Comparison of ENCODE assay signal across 17 mouse cellular contexts in the genomic region with DNA sequence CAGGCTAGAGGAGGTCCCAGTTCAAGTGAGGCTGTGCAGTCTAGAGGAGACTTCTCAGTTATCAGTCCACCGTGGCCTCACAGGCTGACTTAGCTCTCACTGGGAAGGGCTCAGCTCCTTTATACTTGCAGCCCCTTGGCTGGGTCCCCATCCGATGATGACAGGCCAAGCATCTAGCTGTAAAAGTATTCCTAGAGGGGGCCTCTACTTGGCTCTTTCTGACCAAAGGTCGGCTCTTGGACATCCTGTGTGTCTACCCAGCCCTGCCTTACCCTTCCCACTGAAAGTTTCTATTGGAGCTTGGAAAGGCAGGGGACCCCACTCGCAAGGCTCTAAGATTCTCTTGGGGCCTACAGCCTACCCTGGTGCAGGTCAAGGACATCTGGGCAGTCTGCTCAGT. TPM values are rescaled to one million over a fixed set of nuclear protein-coding genes. Genes with fewer than 3 reads are reported as not detected.
DNase-seq lines count a peak whose midpoint lies in the region; ATAC-seq and TF ChIP-seq lines count a peak whose summit lies in the region.
"Had no signal": no experiment of that assay in that cellular context is flagged by ENCODE, and none has a peak within 500 bp of the region (broad histone marks: within the 10 kb centered on the region; RNA-seq: fewer than 3 reads in every experiment).

No protein-coding gene starts in this region.

- no peak overlapping the region for H3K4me2 ChIP-seq in hindbrain, postnatal 0 days (ENCODE audit: low read depth, low read length)
- H3K4me2 ChIP-seq: embryonic facial prominence, embryonic 12.5 days; forebrain, embryonic 15.5 days; heart, embryonic 13.5 days; hindbrain, embryonic 15.5 days had no signal

- DNase-seq in cerebellum, adult 9-11 months: peak; percentile 35
- no peak for DNase-seq in cerebellum, postnatal 36 days
- DNase-seq in hindbrain, postnatal 0 days (ENCODE audit: low spot score): no peak
- DNase-seq in hindbrain, embryonic 10.5 days (ENCODE audit: low spot score): no peak
- peak; percentile 41 for DNase-seq in testis, postnatal 10 days (ENCODE audit: low spot score)
- no peak for DNase-seq in testis, postnatal 14 days (ENCODE audit: low spot score)
- DNase-seq in gastrocnemius, postnatal 36 days: no peak
- DNase-seq: adrenal gland, adult 2 months; adrenal gland, postnatal 36 days; heart, postnatal 36 days; kidney, adult 8-10 months had no signal

- no peak overlapping the region for H3K27ac ChIP-seq in hindbrain, postnatal 0 days
- no peak overlapping the region for H3K27ac ChIP-seq in hindbrain, embryonic 10.5 days
- H3K27ac ChIP-seq: embryonic facial prominence, embryonic 12.5 days; forebrain, embryonic 15.5 days; heart, embryonic 13.5 days; hindbrain, embryonic 15.5 days had no signal

- TF ChIP-seq CTCF in hindbrain, postnatal 0 days (IDR thresholded peaks at IDR 0.05; ENCODE audit: low read depth): no peak

- no peaks in the 10 kb centered on the region for H3K9me3 ChIP-seq in hindbrain, postnatal 0 days (ENCODE audit: low read length)
- H3K9me3 ChIP-seq in hindbrain, embryonic 10.5 days: no peaks in the 10 kb centered on the region
- H3K9me3 ChIP-seq: embryonic facial prominence, embryonic 12.5 days; forebrain, embryonic 15.5 days; heart, embryonic 13.5 days; hindbrain, embryonic 15.5 days had no signal

- H3K36me3 ChIP-seq in hindbrain, postnatal 0 days (ENCODE audit: insufficient read depth, low read length): no peaks in the 10 kb centered on the region
- H3K36me3 ChIP-seq in hindbrain, embryonic 10.5 days: peaks cover 69% of the 10 kb centered on the region

- intact Hi-C loops in gastrocnemius, postnatal 36 days (cut with DNase I): no loop called here

- 0 out of 2 replicates have a peak overlapping the region, but pooled peaks have one; percentile 5 for H3K9ac ChIP-seq in hindbrain, postnatal 0 days (replicated peaks; ENCODE audit: low read length)
- H3K9ac ChIP-seq: embryonic facial prominence, embryonic 12.5 days; forebrain, embryonic 15.5 days; heart, embryonic 13.5 days; hindbrain, embryonic 15.5 days had no signal

- WGBS in hindbrain, postnatal 0 days: 93% methylated on average over 4 of the region's 4 CpGs
- WGBS in hindbrain, embryonic 10.5 days: 93% methylated on average over 4 of the region's 4 CpGs

- no peak overlapping the region for H3K4me3 ChIP-seq in hindbrain, postnatal 0 days (ENCODE audit: low read length)
- H3K4me3 ChIP-seq in hindbrain, embryonic 10.5 days: no peak overlapping the region
- H3K4me3 ChIP-seq: embryonic facial prominence, embryonic 12.5 days; forebrain, embryonic 15.5 days; heart, embryonic 13.5 days; hindbrain, embryonic 15.5 days had no signal

- H3K27me3 ChIP-seq in hindbrain, postnatal 0 days (ENCODE audit: insufficient read depth, low read length): 0 out of 2 replicates have a peak, but pooled peaks cover 2% of the 10 kb centered on the region
- H3K27me3 ChIP-seq in hindbrain, embryonic 10.5 days (ENCODE audit: insufficient read depth, poor library complexity, severe bottlenecking): peaks cover 9% of the 10 kb centered on the region

- H3K4me1 ChIP-seq in hindbrain, postnatal 0 days (ENCODE audit: insufficient read depth, low read length): peaks cover 17% of the 10 kb centered on the region
- peaks cover 36% of the 10 kb centered on the region for H3K4me1 ChIP-seq in hindbrain, embryonic 10.5 days (replicated peaks)

- ATAC-seq in hindbrain, postnatal 0 days: no peak
- ATAC-seq: forebrain, embryonic 15.5 days; inflammation-experienced regulatory T-cells, adult 6 months had no signal

RNA-seq across cellular contexts. Expression of gene Mamdc4, which starts 3.4 kb away (rescaled TPM):
- 1.2 and 2.5 TPM in 2 replicates for total RNA-seq in hindbrain, postnatal 0 days (2014; rRNA removed)
- 1.2 and 2.0 TPM in 2 replicates for polyA plus RNA-seq in hindbrain, postnatal 0 days (2015; fragmentation: Nextera tagmentation; extraction: Ambion mirVana)
- 1.4 and 3.8 TPM in 2 replicates for polyA plus RNA-seq in hindbrain, embryonic 10.5 days (2016; fragmentation: Nextera tagmentation; extraction: Ambion mirVana)
- total RNA-seq in gastrocnemius, postnatal 36 days (2021): 1 to 10 TPM in 1 of 2 experiments, under 1 TPM in 1; 0.74 to 4.7 TPM

RNA-seq across cellular contexts. Expression of gene Phpt1, which starts 3.8 kb away (rescaled TPM):
- total RNA-seq in hindbrain, postnatal 0 days (2014; rRNA removed): 35.4 and 48.2 TPM in 2 replicates
- 232 and 242 TPM in 2 replicates for polyA plus RNA-seq in hindbrain, postnatal 0 days (2015; fragmentation: Nextera tagmentation; extraction: Ambion mirVana)
- 163 and 189 TPM in 2 replicates for polyA plus RNA-seq in hindbrain, embryonic 10.5 days (2016; fragmentation: Nextera tagmentation; extraction: Ambion mirVana)
- total RNA-seq in gastrocnemius, postnatal 36 days (2021): 10 to 100 TPM; 50.2 to 53.9 TPM

RNA-seq across cellular contexts. Expression of gene Ajm1, which starts 10.3 kb away (rescaled TPM):
- total RNA-seq in hindbrain, postnatal 0 days (2014; rRNA removed): 22.4 and 29.1 TPM in 2 replicates
- polyA plus RNA-seq in hindbrain, postnatal 0 days (2015; fragmentation: Nextera tagmentation; extraction: Ambion mirVana): 18.8 and 19.8 TPM in 2 replicates
- polyA plus RNA-seq in hindbrain, embryonic 10.5 days (2016; fragmentation: Nextera tagmentation; extraction: Ambion mirVana): 0.05 and 0.44 TPM in 2 replicates
- not detected for total RNA-seq in gastrocnemius, postnatal 36 days (2021)
- polyA plus RNA-seq: heart, postnatal 0 days had no signal

RNA-seq across cellular contexts. Expression of gene Edf1, which starts 13.6 kb away (rescaled TPM):
- 159 and 274 TPM in 2 replicates for total RNA-seq in hindbrain, postnatal 0 days (2014; rRNA removed)
- polyA plus RNA-seq in hindbrain, postnatal 0 days (2015; fragmentation: Nextera tagmentation; extraction: Ambion mirVana): 394 and 413 TPM in 2 replicates
- polyA plus RNA-seq in hindbrain, embryonic 10.5 days (2016; fragmentation: Nextera tagmentation; extraction: Ambion mirVana): 376 and 388 TPM in 2 replicates
- 100 to 1,000 TPM; 139 to 157 TPM for total RNA-seq in gastrocnemius, postnatal 36 days (2021)

RNA-seq across cellular contexts. Expression of gene Traf2, which starts 24.5 kb away (rescaled TPM):
- total RNA-seq in hindbrain, postnatal 0 days (2014; rRNA removed): 10.0 and 11.4 TPM in 2 replicates
- 9.2 and 9.3 TPM in 2 replicates for polyA plus RNA-seq in hindbrain, postnatal 0 days (2015; fragmentation: Nextera tagmentation; extraction: Ambion mirVana)
- polyA plus RNA-seq in hindbrain, embryonic 10.5 days (2016; fragmentation: Nextera tagmentation; extraction: Ambion mirVana): 38.2 and 40.1 TPM in 2 replicates
- total RNA-seq in gastrocnemius, postnatal 36 days (2021): 10 to 100 TPM in 1 of 2 experiments, 1 to 10 TPM in 1; 9.8 to 11.5 TPM

Comparison
In these comparisons a context has a peak if more than half of its experiments do, and no peak if none do; other contexts are left out.
1. DNase-seq: peak in cerebellum, adult 9-11 months (single experiment) and testis, postnatal 10 days (single experiment); none in cerebellum, postnatal 36 days (0 of 2), hindbrain, postnatal 0 days (single experiment), hindbrain, embryonic 10.5 days (single experiment), testis, postnatal 14 days (single experiment) and gastrocnemius, postnatal 36 days (0 of 2).
2. RNA of gene Ajm1, which starts 10.3 kb away (total RNA-seq): 22.4 to 29.1 TPM in hindbrain, postnatal 0 days; not detected in gastrocnemius, postnatal 36 days; every median in the first group is over 10 times any median in the second.